In the genomic region with DNA sequence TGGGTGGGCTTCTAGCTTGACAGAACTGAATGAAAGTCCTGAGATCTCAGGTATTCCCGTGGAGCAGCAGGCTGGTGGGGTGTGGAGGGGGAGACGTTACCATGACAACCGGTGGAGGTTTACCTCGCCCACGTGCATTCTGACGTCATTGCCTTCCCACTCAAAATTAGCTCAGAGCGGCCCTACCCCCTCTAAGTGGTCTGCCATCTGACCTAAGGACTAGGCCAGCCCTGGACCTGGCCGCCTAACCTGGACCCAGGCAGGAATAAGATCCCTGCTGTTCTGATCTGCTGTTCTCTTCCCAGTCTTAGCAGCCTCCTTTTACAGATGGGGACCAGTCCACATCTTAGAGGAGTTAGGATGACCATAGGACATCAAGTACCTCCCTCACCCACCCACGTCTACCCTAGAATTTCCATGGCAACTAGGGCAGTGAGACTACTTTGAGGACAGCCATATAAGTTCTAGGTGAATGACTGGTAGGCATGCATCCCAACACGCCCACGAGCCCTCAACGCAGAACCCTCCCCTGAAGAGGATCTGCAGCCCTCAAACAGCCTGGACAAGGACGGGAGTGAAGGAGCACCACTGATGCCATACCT, we compare ENCODE assay signal across 8 mouse cellular contexts. TPM values are rescaled to one million over a fixed set of nuclear protein-coding genes. Genes with fewer than 3 reads are reported as not detected.
DNase-seq lines count a peak whose midpoint lies in the region; ATAC-seq lines count a peak whose summit lies in the region.

No protein-coding gene starts in this region.

- in situ Hi-C loops in ES-E14 (cut with MboI; ENCODE audit: low sequenced_read_pairs in 2 of 2, unreplicated experiment in 2 of 2), result no loop called here

- 39% methylated on average over 13 of the region's 13 CpGs for WGBS in heart, embryonic 10.5 days
- WGBS in embryonic facial prominence, embryonic 15.5 days, result 34% methylated on average over 13 of the region's 13 CpGs
- WGBS in intestine, embryonic 16.5 days, result 31% methylated on average over 13 of the region's 13 CpGs
- WGBS in liver, embryonic 16.5 days (ENCODE audit: insufficient replicate concordance), result 31% methylated on average over 13 of the region's 13 CpGs
- 26% methylated on average over 13 of the region's 13 CpGs for WGBS in stomach, embryonic 16.5 days

- DNase-seq in heart, embryonic 10.5 days (ENCODE audit: low spot score), result no peak
- DNase-seq in heart, postnatal 36 days, result no peak
- no peak for DNase-seq in ES-E14 (ENCODE audit: low read depth, low spot score)
- no peak for DNase-seq in gastrocnemius, postnatal 4 days (ENCODE audit: low spot score in 2 of 2)

- peak overlapping the region; percentile 69; the same call in 1 of the 2 replicates for H3K27ac ChIP-seq in heart, embryonic 10.5 days
- no peak overlapping the region for H3K27ac ChIP-seq in ES-E14 (ENCODE audit: insufficient read depth, low read depth, low read length, poor library complexity, severe bottlenecking)
- H3K27ac ChIP-seq in embryonic facial prominence, embryonic 15.5 days (replicated peaks), result no peak overlapping the region
- H3K27ac ChIP-seq in intestine, embryonic 16.5 days (ENCODE audit: low read length), result no peak overlapping the region
- H3K27ac ChIP-seq in liver, embryonic 16.5 days (ENCODE audit: low read length), result no peak overlapping the region
- no peak overlapping the region for H3K27ac ChIP-seq in stomach, embryonic 16.5 days (ENCODE audit: low read length)

- peaks cover 45% of the 10 kb centered on the region for H3K27me3 ChIP-seq in heart, embryonic 10.5 days (ENCODE audit: insufficient read depth, poor library complexity, severe bottlenecking)
- H3K27me3 ChIP-seq in embryonic facial prominence, embryonic 15.5 days, result peaks cover 17% of the 10 kb centered on the region
- H3K27me3 ChIP-seq in intestine, embryonic 16.5 days (replicated peaks; ENCODE audit: control insufficient read depth, insufficient read depth, low read length), result no peaks in the 10 kb centered on the region
- peaks cover 15% of the 10 kb centered on the region for H3K27me3 ChIP-seq in liver, embryonic 16.5 days (ENCODE audit: control insufficient read depth, insufficient read depth, low read depth, low read length)
- H3K27me3 ChIP-seq in stomach, embryonic 16.5 days (ENCODE audit: control insufficient read depth, insufficient read depth, low read length), result peaks cover 6% of the 10 kb centered on the region; the same call in 1 of the 2 replicates

- peaks cover 8% of the 10 kb centered on the region; the same call in 1 of the 2 replicates for H3K36me3 ChIP-seq in heart, embryonic 10.5 days
- H3K36me3 ChIP-seq in ES-E14 (ENCODE audit: control insufficient read depth, insufficient read depth, low read length, poor library complexity, severe bottlenecking), result peaks cover 4% of the 10 kb centered on the region; the same call in 1 of the 2 replicates
- no peaks in the 10 kb centered on the region for H3K36me3 ChIP-seq in embryonic facial prominence, embryonic 15.5 days
- no peaks in the 10 kb centered on the region for H3K36me3 ChIP-seq in intestine, embryonic 16.5 days (ENCODE audit: control insufficient read depth, insufficient read depth, low read length)
- H3K36me3 ChIP-seq in liver, embryonic 16.5 days (ENCODE audit: control insufficient read depth, insufficient read depth), result no peaks in the 10 kb centered on the region
- H3K36me3 ChIP-seq in stomach, embryonic 16.5 days (ENCODE audit: control insufficient read depth, insufficient read depth, low read length), result no peaks in the 10 kb centered on the region

- H3K4me1 ChIP-seq in heart, embryonic 10.5 days, result peaks cover 31% of the 10 kb centered on the region
- peaks cover 3 to 31% of the 10 kb centered on the region in 2 experiments; a peak in 3 of 4 replicates for H3K4me1 ChIP-seq in ES-E14 (ENCODE audit: control insufficient read depth in 2 of 2, insufficient read depth in 2 of 2, low read length in 2 of 2, poor library complexity in 1 of 2)
- H3K4me1 ChIP-seq in embryonic facial prominence, embryonic 15.5 days, result peaks cover 18% of the 10 kb centered on the region
- peaks cover 14% of the 10 kb centered on the region for H3K4me1 ChIP-seq in intestine, embryonic 16.5 days (ENCODE audit: control insufficient read depth, insufficient read depth, low read length)
- peaks cover 18% of the 10 kb centered on the region for H3K4me1 ChIP-seq in liver, embryonic 16.5 days (ENCODE audit: control insufficient read depth, low read depth, low read length)
- peaks cover 6% of the 10 kb centered on the region; the same call in 1 of the 2 replicates for H3K4me1 ChIP-seq in stomach, embryonic 16.5 days (ENCODE audit: control insufficient read depth, insufficient read depth, low read length)

- H3K4me2 ChIP-seq in embryonic facial prominence, embryonic 15.5 days (replicated peaks), result peak overlapping the region; percentile 95
- peak overlapping the region; percentile 97 for H3K4me2 ChIP-seq in intestine, embryonic 16.5 days (ENCODE audit: low read depth, low read length)
- H3K4me2 ChIP-seq in liver, embryonic 16.5 days (ENCODE audit: low read depth, low read length), result peak overlapping the region; percentile 94
- peak overlapping the region; percentile 94 for H3K4me2 ChIP-seq in stomach, embryonic 16.5 days (ENCODE audit: low read depth, low read length)

- no peak overlapping the region for H3K9ac ChIP-seq in ES-E14 (ENCODE audit: insufficient read depth, low read depth, low read length, poor library complexity, severe bottlenecking)
- H3K9ac ChIP-seq in embryonic facial prominence, embryonic 15.5 days, result peak overlapping the region; percentile 62
- H3K9ac ChIP-seq in intestine, embryonic 16.5 days (ENCODE audit: low read depth, low read length), result peak overlapping the region; percentile 71
- peak overlapping the region; percentile 61 for H3K9ac ChIP-seq in liver, embryonic 16.5 days (ENCODE audit: low read depth, low read length)
- H3K9ac ChIP-seq in stomach, embryonic 16.5 days (ENCODE audit: low read length), result peak overlapping the region; percentile 74

- 0 out of 2 replicates have a peak, but pooled peaks have one; percentile 3 for ATAC-seq in embryonic facial prominence, embryonic 15.5 days (ENCODE audit: insufficient number of reproducible peaks, low FRiP score, low TSS enrichment, low read depth)
- ATAC-seq in intestine, embryonic 16.5 days, result no peak
- no peak for ATAC-seq in liver, embryonic 16.5 days (ENCODE audit: low read depth)
- ATAC-seq in stomach, embryonic 16.5 days (ENCODE audit: insufficient read depth, low FRiP score), result no peak

- intact Hi-C loops in heart, postnatal 36 days (cut with DNase I), result no loop called here

- H3K9me3 ChIP-seq in heart, embryonic 10.5 days, result no peaks in the 10 kb centered on the region
- H3K9me3 ChIP-seq in ES-E14 (ENCODE audit: control insufficient read depth, insufficient read depth, low read depth, low read length), result no peaks in the 10 kb centered on the region
- H3K9me3 ChIP-seq in embryonic facial prominence, embryonic 15.5 days (replicated peaks), result no peaks in the 10 kb centered on the region
- H3K9me3 ChIP-seq in intestine, embryonic 16.5 days (ENCODE audit: control insufficient read depth, low read length), result no peaks in the 10 kb centered on the region
- H3K9me3 ChIP-seq in liver, embryonic 16.5 days (replicated peaks; ENCODE audit: control insufficient read depth, low read length), result no peaks in the 10 kb centered on the region
- H3K9me3 ChIP-seq in stomach, embryonic 16.5 days (replicated peaks; ENCODE audit: control insufficient read depth, low read length), result no peaks in the 10 kb centered on the region

- H3K4me3 ChIP-seq in heart, embryonic 10.5 days, result peak overlapping the region; percentile 69
- H3K4me3 ChIP-seq in ES-E14 (ENCODE audit: insufficient read depth in 1 of 2, low read depth in 1 of 2, low read length in 2 of 2, poor library complexity in 1 of 2, severe bottlenecking in 1 of 2), result peak overlapping the region; percentile 49 to 81; a peak in 1 of 4 replicates
- peak overlapping the region; percentile 65 for H3K4me3 ChIP-seq in embryonic facial prominence, embryonic 15.5 days (replicated peaks)
- peak overlapping the region; percentile 73 for H3K4me3 ChIP-seq in intestine, embryonic 16.5 days (ENCODE audit: low read length)
- H3K4me3 ChIP-seq in liver, embryonic 16.5 days (ENCODE audit: low read depth, low read length), result peak overlapping the region; percentile 70
- peak overlapping the region; percentile 61 for H3K4me3 ChIP-seq in stomach, embryonic 16.5 days (replicated peaks; ENCODE audit: low read length)

RNA-seq across cellular contexts. Expression of gene Spata2l, which starts 1.0 kb away (rescaled TPM):
- polyA plus RNA-seq in heart, embryonic 10.5 days (2016; fragmentation: Nextera tagmentation; extraction: Ambion mirVana), result 2.2 and 2.6 TPM in 2 replicates
- 1 to 10 TPM; 5.4 to 6.2 TPM for total RNA-seq in heart, postnatal 36 days (2021)
- total RNA-seq in ES-E14 (2012; rRNA removed), result 1.2 and 1.7 TPM in 2 replicates
- 5.7 and 6.8 TPM in 2 replicates for polyA plus RNA-seq in embryonic facial prominence, embryonic 15.5 days (2015; fragmentation: Nextera tagmentation; extraction: Ambion mirVana)
- 6.0 TPM in 2 replicates for polyA plus RNA-seq in intestine, embryonic 16.5 days (2015; fragmentation: Nextera tagmentation; extraction: Ambion mirVana)
- 3.2 and 3.3 TPM in 2 replicates for polyA plus RNA-seq in liver, embryonic 16.5 days (2015; fragmentation: Nextera tagmentation; extraction: Ambion mirVana)
- 5.1 and 6.1 TPM in 2 replicates for polyA plus RNA-seq in stomach, embryonic 16.5 days (2015; fragmentation: Nextera tagmentation; extraction: Ambion mirVana)
- 1 to 10 TPM; 2.3 to 2.4 TPM for total RNA-seq in gastrocnemius, postnatal 4 days (2021)

RNA-seq across cellular contexts. Expression of gene Cdk10, which starts 10.4 kb away (rescaled TPM):
- polyA plus RNA-seq in heart, embryonic 10.5 days (2016; fragmentation: Nextera tagmentation; extraction: Ambion mirVana), result 27.0 and 31.2 TPM in 2 replicates
- total RNA-seq in heart, postnatal 36 days (2021), result 10 to 100 TPM; 19.6 to 24.0 TPM
- 42.7 and 58.9 TPM in 2 replicates for total RNA-seq in ES-E14 (2012; rRNA removed)
- 36.2 and 38.3 TPM in 2 replicates for polyA plus RNA-seq in embryonic facial prominence, embryonic 15.5 days (2015; fragmentation: Nextera tagmentation; extraction: Ambion mirVana)
- 23.7 and 27.8 TPM in 2 replicates for polyA plus RNA-seq in intestine, embryonic 16.5 days (2015; fragmentation: Nextera tagmentation; extraction: Ambion mirVana)
- 8.8 and 8.9 TPM in 2 replicates for polyA plus RNA-seq in liver, embryonic 16.5 days (2015; fragmentation: Nextera tagmentation; extraction: Ambion mirVana)
- polyA plus RNA-seq in stomach, embryonic 16.5 days (2015; fragmentation: Nextera tagmentation; extraction: Ambion mirVana), result 27.3 and 31.0 TPM in 2 replicates
- 10 to 100 TPM; 26.7 to 27.4 TPM for total RNA-seq in gastrocnemius, postnatal 4 days (2021)

RNA-seq across cellular contexts. Expression of gene Zfp276, which starts 19.0 kb away (rescaled TPM):
- 17.8 and 21.4 TPM in 2 replicates for polyA plus RNA-seq in heart, embryonic 10.5 days (2016; fragmentation: Nextera tagmentation; extraction: Ambion mirVana)
- 10 to 100 TPM in 1 of 2 experiments, 1 to 10 TPM in 1; 9.4 to 10.8 TPM for total RNA-seq in heart, postnatal 36 days (2021)
- 14.8 and 19.1 TPM in 2 replicates for total RNA-seq in ES-E14 (2012; rRNA removed)
- polyA plus RNA-seq in embryonic facial prominence, embryonic 15.5 days (2015; fragmentation: Nextera tagmentation; extraction: Ambion mirVana), result 26.3 and 28.7 TPM in 2 replicates
- 16.5 and 19.3 TPM in 2 replicates for polyA plus RNA-seq in intestine, embryonic 16.5 days (2015; fragmentation: Nextera tagmentation; extraction: Ambion mirVana)
- 7.5 and 7.8 TPM in 2 replicates for polyA plus RNA-seq in liver, embryonic 16.5 days (2015; fragmentation: Nextera tagmentation; extraction: Ambion mirVana)
- 19.2 and 19.6 TPM in 2 replicates for polyA plus RNA-seq in stomach, embryonic 16.5 days (2015; fragmentation: Nextera tagmentation; extraction: Ambion mirVana)
- total RNA-seq in gastrocnemius, postnatal 4 days (2021), result 10 to 100 TPM; 14.9 to 17.5 TPM

RNA-seq across cellular contexts. Expression of gene Vps9d1, which starts 19.1 kb away (rescaled TPM):
- 19.7 and 20.6 TPM in 2 replicates for polyA plus RNA-seq in heart, embryonic 10.5 days (2016; fragmentation: Nextera tagmentation; extraction: Ambion mirVana)
- total RNA-seq in heart, postnatal 36 days (2021), result 10 to 100 TPM; 21.8 to 26.5 TPM
- total RNA-seq in ES-E14 (2012; rRNA removed), result 10.8 and 15.4 TPM in 2 replicates
- polyA plus RNA-seq in embryonic facial prominence, embryonic 15.5 days (2015; fragmentation: Nextera tagmentation; extraction: Ambion mirVana), result 28.0 and 31.4 TPM in 2 replicates
- 16.3 and 19.3 TPM in 2 replicates for polyA plus RNA-seq in intestine, embryonic 16.5 days (2015; fragmentation: Nextera tagmentation; extraction: Ambion mirVana)
- polyA plus RNA-seq in liver, embryonic 16.5 days (2015; fragmentation: Nextera tagmentation; extraction: Ambion mirVana), result 4.8 and 5.6 TPM in 2 replicates
- 20.0 and 23.6 TPM in 2 replicates for polyA plus RNA-seq in stomach, embryonic 16.5 days (2015; fragmentation: Nextera tagmentation; extraction: Ambion mirVana)
- 10 to 100 TPM; 18.6 to 19.6 TPM for total RNA-seq in gastrocnemius, postnatal 4 days (2021)

RNA-seq across cellular contexts. Expression of gene Spata33, which starts 22.4 kb away (rescaled TPM):
- 3.5 and 3.6 TPM in 2 replicates for polyA plus RNA-seq in heart, embryonic 10.5 days (2016; fragmentation: Nextera tagmentation; extraction: Ambion mirVana)
- total RNA-seq in heart, postnatal 36 days (2021), result 10 to 100 TPM; 22.5 to 27.2 TPM
- 1.2 and 1.4 TPM in 2 replicates for total RNA-seq in ES-E14 (2012; rRNA removed)
- 6.9 and 9.8 TPM in 2 replicates for polyA plus RNA-seq in embryonic facial prominence, embryonic 15.5 days (2015; fragmentation: Nextera tagmentation; extraction: Ambion mirVana)
- 1.7 and 2.7 TPM in 2 replicates for polyA plus RNA-seq in intestine, embryonic 16.5 days (2015; fragmentation: Nextera tagmentation; extraction: Ambion mirVana)
- 0.14 and 0.21 TPM in 2 replicates for polyA plus RNA-seq in liver, embryonic 16.5 days (2015; fragmentation: Nextera tagmentation; extraction: Ambion mirVana)
- polyA plus RNA-seq in stomach, embryonic 16.5 days (2015; fragmentation: Nextera tagmentation; extraction: Ambion mirVana), result 3.3 and 3.5 TPM in 2 replicates
- 1 to 10 TPM; 1.2 TPM for total RNA-seq in gastrocnemius, postnatal 4 days (2021)
